Mouse (Mus musculus) mammary gland, adult 2 months (tissue): ENCODE measurements around the gene Olfr770. TPM values are rescaled to one million over a fixed set of nuclear protein-coding genes. Genes with fewer than 3 reads are reported as not detected.

Experiments used
- polyA plus RNA-seq: library from polyadenylated mRNA; depleted of rRNA; stranded (reverse); fragments of >200 nt; gene quantifications from 2 replicates; pipeline ENCODE4 v1.2.3, GENCODE M21; 2012; ENCODE audit warnings: low replicate concordance; rRNA removed

Gene Olfr770
- polyA plus RNA-seq: not detected in 2 replicates

DNA sequence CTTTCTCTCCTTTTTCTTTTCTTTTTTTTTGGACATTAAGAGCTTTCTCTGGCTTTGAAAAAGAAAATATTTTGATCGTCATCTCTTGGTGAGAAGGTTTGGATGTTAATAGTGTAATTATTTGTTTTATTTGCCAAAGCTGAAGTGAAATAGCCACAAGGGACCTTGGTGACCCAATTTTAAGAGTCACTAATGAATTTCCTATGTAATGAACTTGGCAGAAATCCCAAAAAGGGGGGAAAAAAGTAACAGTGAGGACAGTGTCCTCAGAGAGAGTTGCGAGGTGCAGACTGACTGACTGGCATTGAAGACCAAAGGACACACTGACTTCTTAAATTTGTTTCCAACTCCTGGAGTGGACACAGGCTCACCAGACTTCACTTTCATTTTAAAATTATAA is at the start of gene Olfr770:
Gene Olfr770 (minus strand): TSS at position 101 of the 400 bp plus-strand sequence.

GRCm38 (mm10) chr10:129187319-129187718 is 48.5 kb upstream of the Olfr770 start, which contains the start of gene Olfr773:
Gene Olfr773 (minus strand): TSS chr10:129187419.

DNA sequence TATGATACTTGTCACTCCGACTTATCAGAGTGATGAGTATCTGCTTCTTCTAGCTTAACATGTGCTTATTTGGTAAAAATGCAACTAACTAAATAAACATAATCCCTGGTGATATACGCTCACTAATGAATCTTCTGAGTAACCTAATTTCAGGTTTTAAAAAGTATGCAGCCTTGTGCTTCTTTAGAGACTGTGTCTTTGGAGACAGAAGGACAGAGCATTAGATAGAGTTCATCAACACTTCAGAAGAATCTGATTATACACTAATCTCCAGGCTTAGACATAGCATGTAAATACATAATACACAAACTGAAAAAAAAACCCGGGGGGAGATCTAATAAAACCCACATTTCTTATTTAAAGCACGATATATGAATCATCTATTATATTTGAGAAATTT is 39.0 kb upstream of the Olfr770 start, which contains the start of gene Olfr772:
Gene Olfr772 (minus strand): TSS at position 101 of the 400 bp plus-strand sequence.

GRCm38 (mm10) chr10:129164651-129165050 is 25.9 kb upstream of the Olfr770 start, which contains the start of gene Olfr771:
Gene Olfr771 (minus strand): TSS chr10:129164751.

GRCm38 (mm10) chr10:129117761-129118160 is 21.0 kb downstream of the Olfr770 start, which contains the start of gene Olfr769:
Gene Olfr769 (minus strand): TSS chr10:129117861.

GRCm38 (mm10) chr10:129099275-129099674 is 39.5 kb downstream of the Olfr770 start, which contains the start of gene Olfr768:
Gene Olfr768 (minus strand): TSS chr10:129099375.

GRCm38 (mm10) chr10:129082810-129083209 is 56.0 kb downstream of the Olfr770 start, which contains the start of gene Olfr767:
Gene Olfr767 (minus strand): TSS chr10:129082910.

Other genes starting within 250 kb of the Olfr770 start
- gene Gdf11, start 247.3 kb downstream of the Olfr770 start, polyA plus RNA-seq: 3.6 and 4.9 TPM in 2 replicates
- 91.7 and 140 TPM in 2 replicates for gene Cd63, start 238.0 kb downstream of the Olfr770 start, polyA plus RNA-seq
- gene Rdh5, start 216.1 kb downstream of the Olfr770 start, polyA plus RNA-seq: 36.7 and 39.7 TPM in 2 replicates
- 183 and 190 TPM in 2 replicates for gene Bloc1s1, start 215.0 kb downstream of the Olfr770 start, polyA plus RNA-seq
- 89.8 and 101 TPM in 2 replicates for gene Itga7, start 205.2 kb downstream of the Olfr770 start, polyA plus RNA-seq
- 3.5 and 4.1 TPM in 2 replicates for gene Mettl7b, start 178.0 kb downstream of the Olfr770 start, polyA plus RNA-seq
- not detected in 2 replicates for gene Olfr9, start 149.6 kb downstream of the Olfr770 start, polyA plus RNA-seq
- not detected in 2 replicates for gene Olfr763, start 128.2 kb downstream of the Olfr770 start, polyA plus RNA-seq
- not detected in 2 replicates for gene Olfr764-ps1, start 99.1 kb downstream of the Olfr770 start, polyA plus RNA-seq
- gene Olfr765, start 89.0 kb downstream of the Olfr770 start, polyA plus RNA-seq: not detected in 2 replicates
- not detected in 2 replicates for gene Olfr766-ps1, start 70.0 kb downstream of the Olfr770 start, polyA plus RNA-seq
- not detected in 2 replicates for gene Olfr767, start 56.1 kb downstream of the Olfr770 start, polyA plus RNA-seq
- not detected in 2 replicates for gene Olfr768, start 39.6 kb downstream of the Olfr770 start, polyA plus RNA-seq
- gene Olfr769, start 21.1 kb downstream of the Olfr770 start, polyA plus RNA-seq: not detected in 2 replicates
- not detected in 2 replicates for gene Olfr771, start 25.8 kb upstream of the Olfr770 start, polyA plus RNA-seq
- gene Olfr772, start 38.9 kb upstream of the Olfr770 start, polyA plus RNA-seq: not detected in 2 replicates
- gene Olfr773, start 48.4 kb upstream of the Olfr770 start, polyA plus RNA-seq: not detected in 2 replicates
- gene Olfr774, start 97.2 kb upstream of the Olfr770 start, polyA plus RNA-seq: not detected in 2 replicates
- not detected in 2 replicates for gene Olfr775, start 109.4 kb upstream of the Olfr770 start, polyA plus RNA-seq
- not detected in 2 replicates for gene Olfr776, start 120.1 kb upstream of the Olfr770 start, polyA plus RNA-seq
- gene Olfr777, start 132.5 kb upstream of the Olfr770 start, polyA plus RNA-seq: not detected in 2 replicates
- gene Olfr780, start 179.1 kb upstream of the Olfr770 start, polyA plus RNA-seq: not detected in 2 replicates
- not detected in 2 replicates for gene Olfr781, start 189.9 kb upstream of the Olfr770 start, polyA plus RNA-seq
- gene Olfr782, start 209.9 kb upstream of the Olfr770 start, polyA plus RNA-seq: not detected in 2 replicates
- 0.06 TPM in 1 of 2 replicates, not detected in the other for gene Olfr784, start 245.1 kb upstream of the Olfr770 start, polyA plus RNA-seq